Mouse (Mus musculus): ENCODE measurements around the gene Trappc2.

GRCm38 (mm10) chrX:166434812-166435211, 5.6 kb upstream of the Trappc2 start:
- no peak for TF ChIP-seq POLR2A (IDR thresholded peaks at IDR 0.05; ENCODE audit: insufficient read depth, low read depth, low read length)
- TF ChIP-seq CTCF (IDR thresholded peaks at IDR 0.05; ENCODE audit: insufficient read depth, low read depth, low read length): no peak
